Mouse (Mus musculus) liver, embryonic 11.5 days (tissue): ENCODE data around the gene Igdcc4. TPM values are rescaled to one million over a fixed set of nuclear protein-coding genes. Genes with fewer than 3 reads are reported as not detected.

Source experiments
- ATAC-seq: fragments of 200-750 bp; cut with Nextera tagmentation; replicated peaks from 2 replicates; pipeline ENCODE4 v1.8.0; 2017; ENCODE audit warnings: moderate number of reproducible peaks, mild to moderate bottlenecking, moderate TSS enrichment, moderate library complexity; ENCODE audit not compliant: low FRiP score
- DNase-seq: peaks from one replicate; pipeline ENCODE4 v3.0.0-alpha.2; 2017; ENCODE audit warnings: low spot score
- H3K27ac ChIP-seq: fragments of 300-500 bp; sonication (generic); 2 replicates; pipeline ENCODE4 v1.5.1; 2014; ENCODE audit warnings: mild to moderate bottlenecking, low read depth, low read length, control low read depth
- H3K27me3 ChIP-seq: fragments of 300-500 bp; sonication (generic); replicated peaks from 2 replicates; pipeline ENCODE4 v1.6.1; 2014; ENCODE audit warnings: low read length, mixed read lengths; ENCODE audit not compliant: control insufficient read depth, insufficient read depth
- H3K36me3 ChIP-seq: fragments of 300-500 bp; sonication (generic); 2 replicates; pipeline ENCODE4 v1.6.1; 2014; ENCODE audit warnings: mild to moderate bottlenecking, low read length, moderate library complexity, mixed read lengths; ENCODE audit not compliant: control insufficient read depth, insufficient read depth
- H3K4me1 ChIP-seq: fragments of 300-500 bp; sonication (generic); replicated peaks from 2 replicates; pipeline ENCODE4 v1.6.1; 2014; ENCODE audit warnings: low read length, mixed read lengths; ENCODE audit not compliant: control insufficient read depth, insufficient read depth
- H3K4me2 ChIP-seq: fragments of 300-500 bp; sonication (generic); 2 replicates; pipeline ENCODE4 v1.6.1; 2014; ENCODE audit warnings: mild to moderate bottlenecking, control low read depth, moderate library complexity
- H3K4me3 ChIP-seq: fragments of 300-500 bp; sonication (generic); 2 replicates; pipeline ENCODE4 v1.5.1; 2014; ENCODE audit warnings: low read depth, low read length, control low read depth
- H3K9ac ChIP-seq: fragments of 300-500 bp; sonication (generic); 2 replicates; pipeline ENCODE4 v1.6.1; 2014; ENCODE audit warnings: low read depth, low read length, control low read depth
- H3K9me3 ChIP-seq: fragments of 300-500 bp; sonication (generic); 2 replicates; pipeline ENCODE4 v1.6.1; 2016; ENCODE audit warnings: low read length, inconsistent platforms, mixed read lengths; ENCODE audit not compliant: control insufficient read depth
- WGBS: fragments of 180-500 bp; shearing (Covaris S2); extraction: QIAGEN DNeasy Blood & Tissue Kit; methylation state at CpG from one replicate; pipeline ENCODE4 v1.1.7; 2014; 5-methylcytosine and 5-hydroxymethylcytosine counted together
- polyA plus RNA-seq: library from polyadenylated mRNA; unstranded; fragments of >200 nt; fragmentation: Nextera tagmentation; extraction: Ambion mirVana; gene quantifications from 2 replicates; pipeline ENCODE4 v1.2.1, GENCODE M21; 2014

Igdcc4 gene
- polyA plus RNA-seq, 1 experiment from 2014 or later, result 15.0 TPM

DNA sequence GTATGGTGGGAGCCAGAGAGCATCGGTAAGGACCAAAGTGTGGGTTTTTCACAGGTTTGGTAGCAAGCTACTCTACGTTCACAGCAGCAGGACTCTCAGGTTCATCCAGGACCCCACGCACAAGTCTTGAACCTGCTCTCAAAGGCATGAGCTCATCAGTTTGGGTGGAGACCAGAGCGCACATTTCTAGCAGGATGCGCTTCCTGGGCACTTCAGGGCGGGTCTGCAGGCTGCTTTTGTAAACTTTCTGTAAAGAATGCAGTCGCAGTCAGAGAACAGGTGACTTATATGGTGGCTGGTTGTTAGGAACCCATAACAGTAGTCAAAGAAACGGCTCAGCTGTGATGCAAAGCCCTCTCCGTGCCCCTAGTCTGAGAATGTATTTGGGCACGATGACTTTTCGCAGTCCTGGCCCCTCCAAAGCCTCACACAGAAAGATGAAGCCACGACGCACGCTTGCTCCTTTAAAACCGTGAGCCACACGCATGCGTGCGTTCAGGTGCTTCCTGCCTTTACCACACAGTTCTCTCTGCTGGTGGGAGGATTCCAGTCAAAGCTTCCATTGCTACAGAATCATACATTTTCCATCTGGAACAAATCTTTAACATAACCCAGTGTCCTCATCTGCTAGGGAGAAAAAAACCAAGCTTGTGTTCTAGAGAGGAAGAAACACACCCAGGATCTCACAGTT is 18.1 kb upstream of the Igdcc4 start:
- no peak overlapping the region for H3K4me2 ChIP-seq
- H3K36me3 ChIP-seq, result peaks cover 20% of the 10 kb centered on the region
- ATAC-seq, result no peak
- H3K4me3 ChIP-seq, result no peak overlapping the region
- H3K27me3 ChIP-seq, result no peaks in the 10 kb centered on the region
- H3K27ac ChIP-seq, result no peak overlapping the region
- DNase-seq, result no peak
- H3K4me1 ChIP-seq, result peaks cover 2% of the 10 kb centered on the region
- 90% methylated on average over 18 of the region's 18 CpGs for WGBS
- no peaks in the 10 kb centered on the region for H3K9me3 ChIP-seq
- H3K9ac ChIP-seq, result no peak overlapping the region

DNA sequence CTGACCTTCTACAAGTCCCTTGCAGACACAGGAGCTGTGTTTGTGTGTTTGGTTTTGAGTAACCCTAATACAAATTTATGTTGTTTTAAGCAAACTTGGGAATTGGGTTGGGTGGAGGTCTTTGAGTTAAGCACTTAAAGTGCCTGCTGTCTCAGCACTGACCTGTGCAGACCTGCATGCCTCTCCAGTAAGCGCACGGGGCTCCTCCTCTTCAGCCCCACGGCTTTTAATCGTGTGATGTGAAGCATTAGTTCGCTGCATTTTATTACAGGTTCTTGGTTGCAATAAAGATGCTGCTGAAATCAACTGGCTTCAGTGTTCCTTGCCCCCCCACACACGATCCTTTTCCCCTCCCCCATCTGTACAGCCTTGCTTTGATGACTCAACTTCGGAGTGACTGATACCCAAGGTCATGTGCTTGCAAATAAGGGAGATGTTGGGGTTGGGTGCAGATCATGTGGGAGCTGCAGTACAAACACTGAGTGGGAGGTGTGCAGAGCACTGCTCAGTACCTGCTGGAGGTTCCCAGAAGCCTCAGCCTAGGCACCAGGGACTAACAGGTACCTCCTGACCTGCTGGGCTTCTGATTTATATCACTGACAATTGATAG is 17.0 kb upstream of the Igdcc4 start:
- peak; percentile 57 for ATAC-seq
- Histone ChIP-seq H3K27me3 (no peaks in the 10 kb centered on the region), H3K9ac (no peak overlapping the region), H3K36me3 (peaks cover 13% of the 10 kb centered on the region), H3K4me2 (no peak overlapping the region), H3K9me3 (no peaks in the 10 kb centered on the region), H3K4me1 (peaks cover 2% of the 10 kb centered on the region), H3K4me3 (no peak overlapping the region), H3K27ac (no peak overlapping the region)
- 79% methylated on average over 7 of the region's 7 CpGs for WGBS
- no peak for DNase-seq

DNA sequence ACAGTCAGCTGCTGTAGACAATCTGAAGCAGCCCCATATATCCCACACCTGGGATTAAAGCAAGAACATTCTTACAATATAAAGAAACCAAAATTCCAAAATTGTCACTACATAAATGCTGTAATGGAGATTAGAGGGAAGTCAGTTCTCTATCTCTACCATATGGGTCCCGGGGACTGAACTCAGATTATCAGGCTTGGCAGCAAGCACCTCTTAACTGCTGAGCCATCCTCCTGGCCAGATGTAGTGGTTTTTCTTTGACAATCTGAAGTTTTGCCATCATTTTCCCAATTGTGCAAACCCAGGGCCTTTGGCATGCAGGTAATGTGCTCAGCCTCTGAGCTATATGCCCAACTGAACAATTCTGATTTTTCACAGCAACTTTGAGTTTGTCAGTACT is 16.0 kb upstream of the Igdcc4 start:
- Histone ChIP-seq H3K4me1 (peaks cover 2% of the 10 kb centered on the region), H3K4me3 (no peak overlapping the region), H3K9ac (no peak overlapping the region), H3K27ac (no peak overlapping the region), H3K4me2 (no peak overlapping the region), H3K9me3 (no peaks in the 10 kb centered on the region), H3K27me3 (no peaks in the 10 kb centered on the region), H3K36me3 (peaks cover 11% of the 10 kb centered on the region)
- WGBS, result 50% methylated on average over 1 of the region's 1 CpGs
- ATAC-seq (no peak), DNase-seq (no peak)

DNA sequence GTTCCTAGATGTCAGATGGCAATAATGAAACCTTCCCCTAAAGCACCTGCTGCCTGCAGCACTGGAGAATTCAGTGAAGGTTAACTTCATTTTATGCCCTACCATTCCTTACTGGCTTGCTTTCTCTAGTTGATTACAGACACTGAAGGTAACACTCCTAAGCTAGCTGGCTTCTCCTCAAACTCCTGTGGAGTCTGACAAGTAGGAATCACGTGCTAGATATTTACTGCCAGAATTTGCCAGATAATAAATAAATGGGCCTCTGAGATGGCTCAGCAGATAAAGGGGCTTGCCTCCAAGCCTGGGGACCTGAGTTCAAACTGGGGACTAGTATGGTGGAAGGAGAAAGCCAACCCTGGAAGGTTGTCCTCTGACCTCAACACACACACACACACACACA is 14.5 kb upstream of the Igdcc4 start:
- 60% methylated on average over 1 of the region's 1 CpGs for WGBS
- ATAC-seq (no peak), DNase-seq (no peak)
- peaks cover 8% of the 10 kb centered on the region; the same call in 1 of the 2 replicates for H3K36me3 ChIP-seq
- H3K4me3 ChIP-seq, result no peak overlapping the region
- no peak overlapping the region for H3K27ac ChIP-seq
- H3K9ac ChIP-seq, result no peak overlapping the region
- no peaks in the 10 kb centered on the region for H3K27me3 ChIP-seq
- no peaks in the 10 kb centered on the region for H3K9me3 ChIP-seq
- H3K4me2 ChIP-seq, result no peak overlapping the region
- H3K4me1 ChIP-seq, result peaks cover 2% of the 10 kb centered on the region

DNA sequence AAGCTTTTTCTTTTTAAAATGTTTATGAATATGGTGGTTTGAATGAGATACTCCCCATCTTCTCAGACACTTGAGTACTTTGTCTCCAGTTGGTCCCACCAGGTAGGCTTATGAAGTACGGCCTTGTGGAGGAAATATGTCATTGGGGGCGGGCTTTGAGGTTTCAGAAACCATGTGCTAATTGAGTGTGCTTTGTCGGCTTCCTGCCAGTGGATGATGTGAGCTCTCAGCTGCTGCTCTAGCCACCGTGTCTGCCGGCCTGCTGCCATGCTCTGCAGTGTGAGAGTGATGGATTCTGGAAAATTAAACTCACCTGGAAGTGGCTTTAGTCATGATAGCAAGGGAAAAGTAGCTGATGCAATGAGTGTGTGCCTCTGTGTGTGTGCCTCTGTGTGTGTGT is 13.8 kb upstream of the Igdcc4 start:
- WGBS, result 40% methylated on average over 5 of the region's 5 CpGs
- Histone ChIP-seq H3K27me3 (no peaks in the 10 kb centered on the region), H3K4me2 (no peak overlapping the region), H3K9ac (no peak overlapping the region), H3K27ac (no peak overlapping the region), H3K36me3 (peaks cover 8% of the 10 kb centered on the region; the same call in 1 of the 2 replicates), H3K4me3 (no peak overlapping the region), H3K9me3 (no peaks in the 10 kb centered on the region), H3K4me1 (peaks cover 2% of the 10 kb centered on the region)
- DNase-seq (no peak), ATAC-seq (no peak)

DNA sequence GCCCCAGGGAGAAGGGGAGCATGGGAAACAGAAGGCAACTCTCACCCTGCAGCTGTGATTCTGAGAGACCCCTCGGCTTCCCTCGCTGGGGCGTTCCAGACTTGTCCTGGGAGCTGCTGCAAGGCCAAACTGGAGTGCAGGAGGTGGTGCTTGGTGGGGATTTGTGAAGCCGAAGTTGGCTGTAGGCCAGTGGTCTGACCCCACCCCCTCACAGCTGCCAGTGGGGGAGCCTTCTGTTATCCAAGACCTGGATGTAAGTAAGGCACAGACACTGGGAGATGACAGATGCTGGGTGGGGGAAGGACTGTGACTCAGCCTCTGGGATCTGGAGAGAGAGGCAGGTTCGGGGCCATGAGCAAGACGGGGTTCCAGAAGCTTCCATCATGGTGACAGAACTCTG is 7.0 kb upstream of the Igdcc4 start:
- no peaks in the 10 kb centered on the region for H3K27me3 ChIP-seq
- H3K27ac ChIP-seq, result no peak overlapping the region
- no peak overlapping the region for H3K4me3 ChIP-seq
- H3K9ac ChIP-seq, result no peak overlapping the region
- peak; percentile 50 for DNase-seq
- no peak overlapping the region for H3K4me2 ChIP-seq
- no peaks in the 10 kb centered on the region for H3K9me3 ChIP-seq
- WGBS, result 45% methylated on average over 6 of the region's 6 CpGs
- H3K4me1 ChIP-seq, result no peaks in the 10 kb centered on the region
- no peaks in the 10 kb centered on the region for H3K36me3 ChIP-seq
- no peak for ATAC-seq

DNA sequence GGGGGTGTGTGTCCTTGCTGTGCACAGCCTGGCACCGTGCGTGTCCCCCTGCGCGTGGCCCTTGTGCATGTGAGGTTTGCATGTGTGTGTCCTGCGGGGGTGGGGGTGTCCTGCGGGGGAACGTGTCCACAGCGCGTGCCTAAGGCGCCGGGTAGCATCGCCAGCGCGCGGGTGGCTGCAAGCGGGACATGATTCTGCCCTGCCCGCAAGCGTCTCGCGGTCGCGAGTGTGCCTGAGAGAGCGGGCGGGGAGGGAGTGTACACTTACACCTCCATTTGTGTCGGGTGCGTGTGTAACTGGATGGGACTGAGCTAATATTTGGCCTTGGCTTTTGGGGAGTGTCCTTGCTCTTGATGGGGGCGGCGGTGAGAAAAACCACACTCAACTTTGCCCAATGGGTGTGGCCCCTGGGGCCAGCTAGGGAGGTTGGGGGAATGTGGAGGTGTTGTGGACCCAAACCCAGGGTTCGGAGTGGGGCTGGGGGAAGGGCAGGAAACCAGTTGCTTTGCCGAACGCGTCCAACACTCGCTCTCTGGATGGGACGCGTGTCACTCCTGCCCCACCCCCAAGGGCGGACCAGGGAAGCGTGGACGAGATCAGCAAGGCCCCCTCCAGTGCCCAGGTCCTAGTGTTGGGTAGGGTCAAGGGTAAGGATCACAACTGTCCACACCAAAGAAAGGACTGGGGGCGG is 545 bp downstream of the Igdcc4 start:
- peaks cover 14% of the 10 kb centered on the region for H3K4me1 ChIP-seq
- H3K27me3 ChIP-seq, result peaks cover 39% of the 10 kb centered on the region
- 2% methylated on average over 39 of the region's 39 CpGs for WGBS
- no peaks in the 10 kb centered on the region for H3K36me3 ChIP-seq
- H3K4me2 ChIP-seq, result peak overlapping the region; percentile 98
- DNase-seq, result peak; percentile 71
- H3K9ac ChIP-seq, result peak overlapping the region; percentile 69
- H3K27ac ChIP-seq, result peak overlapping the region; percentile 78
- H3K4me3 ChIP-seq, result peak overlapping the region; percentile 67
- H3K9me3 ChIP-seq, result 0 out of 2 replicates have a peak, but pooled peaks cover 2% of the 10 kb centered on the region
- ATAC-seq, result peak; percentile 56; the same call in 1 of the 2 replicates

DNA sequence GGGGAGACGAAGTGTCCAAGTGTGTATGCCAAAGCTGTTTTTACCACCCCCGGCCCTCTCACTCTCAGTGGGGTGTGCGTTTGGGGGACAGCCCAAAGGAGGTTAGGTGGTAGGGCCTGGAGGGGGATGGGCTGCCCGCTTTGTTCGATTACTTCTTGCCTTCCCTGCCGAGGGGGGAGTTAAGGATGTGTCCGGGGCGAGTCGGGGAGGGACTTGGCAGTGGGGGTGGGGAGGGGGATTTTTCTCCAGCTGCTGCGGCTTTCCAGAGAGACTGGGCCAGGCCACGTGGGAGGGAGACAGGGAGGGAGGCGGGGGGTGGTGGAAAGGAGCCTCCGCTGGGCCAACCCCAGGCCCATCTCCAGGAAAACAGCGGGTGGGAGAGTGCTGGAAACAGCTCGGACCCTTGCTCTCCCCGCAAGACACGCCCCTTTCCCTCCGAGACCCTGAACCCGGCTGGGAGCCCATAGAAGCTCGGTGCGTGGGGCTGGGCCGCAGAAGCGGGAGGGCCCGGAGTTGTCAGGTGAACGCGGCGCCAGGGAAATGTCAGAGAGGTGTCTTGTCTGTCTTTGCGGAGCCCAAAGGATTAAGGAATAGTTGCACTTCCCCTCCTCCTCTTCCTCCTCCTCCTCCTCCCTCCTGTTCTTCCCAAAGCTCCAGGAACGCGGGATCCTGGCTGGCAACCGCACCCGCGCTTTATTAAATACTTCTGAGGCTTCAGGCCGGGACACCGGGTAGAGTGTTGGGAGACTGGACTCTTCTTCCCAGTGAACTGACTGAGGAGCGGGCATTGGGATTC is 1.3 kb downstream of the Igdcc4 start:
- peaks cover 14% of the 10 kb centered on the region for H3K4me1 ChIP-seq
- no peaks in the 10 kb centered on the region for H3K36me3 ChIP-seq
- peak overlapping the region; percentile 78 for H3K27ac ChIP-seq
- H3K27me3 ChIP-seq, result peaks cover 40% of the 10 kb centered on the region
- peak overlapping the region; percentile 98 for H3K4me2 ChIP-seq
- peak overlapping the region; percentile 67 for H3K4me3 ChIP-seq
- ATAC-seq (peak; percentile 35; the same call in 1 of the 2 replicates), DNase-seq (no peak)
- H3K9me3 ChIP-seq, result 0 out of 2 replicates have a peak, but pooled peaks cover 2% of the 10 kb centered on the region
- 6% methylated on average over 36 of the region's 36 CpGs for WGBS
- peak overlapping the region; percentile 69 for H3K9ac ChIP-seq
